Mouse (Mus musculus): ENCODE results near the gene Tmem119. TPM values are rescaled to one million over a fixed set of nuclear protein-coding genes. Genes with fewer than 3 reads are reported as not detected.

Tmem119 gene
- total RNA-seq, 2 experiments from 2014 or later, result 20.7 to 22.6 TPM

DNA sequence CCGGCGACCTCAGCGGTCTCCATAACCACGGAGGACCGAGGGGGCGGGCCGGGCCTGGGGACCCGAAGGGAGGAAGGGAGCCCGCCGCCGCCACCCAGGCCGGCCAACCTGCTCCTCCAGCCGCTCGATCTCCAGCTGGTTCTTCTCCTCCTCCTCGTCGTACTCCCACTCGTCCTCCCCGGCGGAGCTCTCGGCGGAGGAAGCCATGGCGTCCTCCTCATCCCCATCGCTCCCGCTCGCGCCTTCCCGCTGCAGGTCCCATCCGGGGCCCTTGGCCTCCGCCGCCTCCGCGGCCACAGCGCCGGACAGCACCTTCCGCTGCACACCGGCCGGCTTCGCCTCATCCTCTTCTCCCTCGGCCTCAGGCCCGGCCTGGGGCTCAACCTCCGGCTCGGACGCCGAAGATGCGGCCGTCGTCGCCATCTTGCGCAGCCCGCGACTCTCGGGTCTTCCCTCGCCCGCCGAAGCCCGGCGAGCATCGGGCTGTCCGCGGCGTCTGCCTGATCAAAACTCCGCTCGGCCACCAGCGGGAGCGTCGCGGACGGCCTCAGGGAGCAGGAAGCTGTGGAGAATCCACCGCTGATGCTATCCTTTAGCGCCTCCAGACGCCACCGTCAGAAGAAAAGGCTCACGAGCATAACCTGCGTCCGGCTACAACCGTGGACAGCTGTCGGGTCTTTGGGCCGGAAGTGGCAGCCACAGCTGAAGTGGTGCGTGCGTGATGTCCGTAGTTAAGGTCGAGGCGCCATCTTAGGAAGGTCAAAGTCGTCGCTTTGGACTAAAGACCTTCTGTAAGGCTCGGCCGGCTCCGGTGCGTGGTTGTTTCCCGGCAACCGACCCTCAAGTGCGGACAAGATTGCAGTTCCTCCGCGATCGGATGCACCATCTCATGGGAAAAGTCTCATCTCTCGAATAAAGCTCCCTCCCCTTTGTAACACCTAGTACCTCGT is 28.8 kb downstream of the Tmem119 start:
- peak; percentile 91 to 94 for DNase-seq (ENCODE audit: low spot score in 2 of 2)

DNA sequence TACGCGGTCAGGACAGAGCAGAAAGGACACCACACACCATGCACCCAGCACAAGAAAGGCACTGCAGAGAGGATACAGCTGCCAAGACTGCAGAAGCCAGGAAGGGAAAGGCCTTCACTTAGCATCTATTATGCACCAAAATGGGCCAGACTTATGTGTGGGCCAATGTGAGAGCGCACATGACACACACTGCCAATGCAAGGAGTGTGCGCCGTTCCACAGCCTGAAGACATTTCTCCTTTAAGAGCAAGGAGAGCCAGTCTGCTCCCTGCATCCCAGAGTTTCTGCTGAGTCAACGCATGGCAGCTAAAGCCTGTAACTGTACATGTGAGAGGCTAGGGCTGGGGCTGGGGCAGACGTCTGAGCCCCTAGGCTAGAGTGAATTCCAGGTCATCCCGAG is 31.5 kb downstream of the Tmem119 start:
- DNase-seq (ENCODE audit: low spot score in 2 of 2), result no peak

DNA sequence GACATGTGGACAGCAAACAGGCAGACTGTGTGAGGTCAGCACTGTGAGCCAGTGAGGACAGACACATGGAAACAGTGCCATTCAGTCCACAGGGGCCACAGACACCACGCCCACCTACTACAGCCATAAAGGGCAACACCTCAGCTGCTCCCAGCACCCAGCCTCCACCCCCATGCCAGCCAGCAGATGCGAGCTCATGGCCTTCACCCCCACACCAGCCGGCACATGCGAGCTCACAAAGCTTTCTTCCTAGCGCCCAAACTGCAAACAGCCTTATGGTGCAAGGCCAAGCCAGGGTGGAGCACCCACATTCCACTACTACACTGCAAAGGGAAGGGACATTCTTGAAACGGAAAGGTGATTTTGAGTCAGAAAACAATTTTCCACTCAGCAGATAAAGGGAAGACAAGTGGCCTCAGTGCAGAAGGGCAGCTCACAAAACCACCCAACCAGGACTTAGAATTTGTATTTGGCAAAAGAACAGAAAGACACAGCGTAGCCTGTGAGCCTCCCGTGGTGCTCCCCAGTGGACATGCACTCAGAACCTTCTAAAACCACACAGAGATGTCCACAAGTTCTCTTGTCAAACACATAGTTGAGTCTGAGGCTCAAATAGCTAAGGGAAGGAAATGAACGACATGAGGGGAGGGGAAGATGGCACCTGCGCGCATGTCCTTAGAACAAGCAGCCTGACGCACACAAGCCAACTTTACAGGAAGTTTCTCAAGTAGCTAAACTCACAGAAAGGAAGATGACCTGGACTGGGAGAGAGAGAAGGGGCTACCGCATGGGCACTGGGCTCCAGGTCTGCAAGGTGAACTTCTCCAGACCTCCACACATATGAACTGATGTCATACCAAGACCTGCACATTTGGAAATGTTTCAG is 34.4 kb downstream of the Tmem119 start:
- no peak for DNase-seq (ENCODE audit: low spot score in 2 of 2)

DNA sequence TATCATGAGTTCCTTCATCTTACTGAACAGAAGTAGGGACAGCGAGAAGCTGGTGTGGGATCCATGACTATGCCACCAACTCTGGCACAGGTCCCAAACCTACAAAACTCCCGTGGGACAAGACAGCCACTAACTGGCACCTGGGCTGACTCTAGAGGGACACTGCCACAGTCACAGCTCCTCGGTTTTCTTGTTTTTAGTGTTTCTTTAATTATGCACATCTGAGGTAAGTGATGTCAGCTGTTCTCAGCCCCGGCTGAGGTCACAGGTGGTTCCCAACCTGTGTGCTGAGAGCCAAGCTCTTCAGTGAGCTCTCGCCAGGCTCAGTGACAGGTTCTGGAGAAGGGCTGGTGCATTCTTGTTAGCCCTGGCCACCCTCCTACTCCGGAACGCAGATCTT is 35.9 kb downstream of the Tmem119 start:
- no peak for DNase-seq (ENCODE audit: low spot score in 2 of 2)

DNA sequence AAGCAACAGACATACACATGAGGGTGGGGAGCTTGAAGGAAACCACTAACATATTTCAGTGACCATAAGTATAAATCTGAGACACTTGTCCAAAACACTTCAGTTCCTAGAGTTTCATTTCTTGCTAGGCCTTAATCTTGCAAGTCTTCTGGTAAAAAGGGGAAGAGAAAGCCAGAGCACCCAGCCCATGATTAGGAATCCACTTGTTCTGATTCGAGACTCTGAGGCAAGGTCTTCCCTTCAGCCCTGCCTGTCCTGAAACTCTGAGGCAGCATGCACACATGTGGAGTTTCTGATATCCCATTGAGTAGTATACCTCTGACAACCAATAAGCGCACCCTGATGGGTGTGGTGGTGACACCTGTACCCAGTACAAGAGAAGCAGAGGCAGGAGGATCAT is 38.7 kb downstream of the Tmem119 start:
- DNase-seq (ENCODE audit: low spot score in 2 of 2), result no peak

DNA sequence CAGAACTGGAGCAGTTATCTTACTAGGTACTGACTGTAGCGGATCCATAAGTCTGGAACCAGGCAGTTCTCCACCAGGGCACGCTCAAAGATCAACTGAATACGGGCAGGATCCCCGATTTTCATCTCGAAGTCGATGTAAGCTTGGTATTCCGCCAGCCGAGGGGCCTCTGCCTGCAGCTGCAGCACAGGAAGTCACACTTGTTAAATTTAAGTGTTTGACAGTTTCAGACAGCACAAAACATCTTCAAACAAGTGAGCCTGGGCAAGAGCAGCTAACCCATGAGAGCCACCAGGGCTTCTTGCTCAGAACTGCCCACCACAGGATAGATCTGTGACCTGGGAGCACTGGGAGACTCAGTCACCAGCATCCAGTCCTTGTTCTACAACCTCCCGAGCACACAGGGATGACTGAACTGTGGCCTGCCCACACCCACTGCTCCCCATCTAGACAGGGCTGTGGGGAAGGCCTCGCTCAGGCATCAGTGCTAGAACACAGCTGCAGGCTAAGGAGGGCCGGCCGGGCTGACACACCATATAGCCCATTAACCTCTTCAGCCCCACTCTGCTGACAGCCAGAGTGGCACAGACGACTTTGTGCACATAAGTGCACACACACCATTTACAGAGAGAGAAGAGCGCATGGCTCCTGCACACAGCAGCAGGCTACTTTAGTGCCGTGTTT is 44.8 kb downstream of the Tmem119 start:
- DNase-seq (ENCODE audit: low spot score in 2 of 2), result no peak

DNA sequence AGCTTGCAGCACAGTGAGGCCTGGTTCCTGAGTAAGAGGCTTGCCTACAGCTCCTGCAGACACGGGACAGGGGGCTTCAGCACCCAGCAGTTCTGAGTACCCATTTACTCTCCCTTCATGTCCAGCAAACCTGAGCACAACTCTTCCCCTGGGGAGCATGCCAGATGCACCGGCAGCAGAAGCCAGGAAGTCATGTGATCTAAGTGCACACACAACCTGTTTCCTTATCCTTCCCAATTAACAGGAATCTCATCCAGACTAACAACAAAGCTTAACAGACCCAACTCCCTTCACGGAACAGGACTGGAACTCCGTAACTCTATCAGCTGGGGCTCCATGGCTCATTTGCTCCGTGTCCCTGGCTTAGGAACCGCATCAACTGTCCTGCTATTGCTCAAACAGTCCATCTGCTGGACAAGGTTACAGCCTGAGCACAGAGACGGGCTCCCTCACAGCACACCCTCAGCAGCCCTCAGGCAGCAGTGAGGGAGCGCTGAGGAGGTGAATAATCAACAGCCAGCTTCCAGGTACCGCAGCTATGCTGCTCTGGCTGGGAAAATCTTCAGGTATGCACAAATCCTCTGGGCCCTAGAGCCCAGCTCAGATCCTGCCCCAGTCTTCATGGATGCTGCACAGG is 48.7 kb downstream of the Tmem119 start:
- DNase-seq (ENCODE audit: low spot score in 2 of 2), result no peak

DNA sequence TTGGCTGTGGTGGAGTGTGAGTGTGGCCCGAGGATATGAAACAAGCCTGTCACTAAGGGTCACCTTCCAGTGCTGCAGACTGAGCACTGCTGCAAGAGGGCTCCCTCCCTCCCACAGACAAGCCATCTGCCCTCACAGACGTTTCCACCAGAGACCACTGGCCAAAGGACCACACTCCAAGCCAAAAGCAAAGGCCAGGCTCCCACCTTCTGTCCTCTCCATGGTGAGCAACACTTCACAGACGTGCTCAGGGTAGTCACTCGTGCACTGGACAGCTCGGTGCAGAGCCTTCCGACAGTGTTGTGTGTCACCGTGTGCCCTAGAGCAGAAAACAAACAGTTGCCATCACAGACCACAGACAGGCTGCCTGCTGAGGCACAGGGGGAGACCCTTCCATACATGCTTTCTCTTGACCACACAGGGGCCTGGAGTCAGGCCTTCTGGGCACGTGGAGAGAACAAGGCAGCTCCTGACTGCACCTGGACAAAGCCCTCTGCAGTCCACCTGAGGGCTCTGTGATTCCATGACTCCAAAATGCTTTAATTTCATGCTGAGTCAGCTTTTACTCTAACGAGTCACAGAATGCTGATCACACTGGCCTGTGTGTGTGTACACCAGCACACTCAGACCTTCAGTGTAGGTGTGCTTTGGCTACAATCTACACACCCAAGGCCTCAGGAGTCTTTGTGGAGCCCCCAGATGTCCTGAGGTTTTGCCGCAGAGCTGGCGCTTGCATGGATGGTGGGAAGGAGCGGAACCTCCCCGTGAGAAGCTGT is 51.6 kb downstream of the Tmem119 start:
- no peak for DNase-seq (ENCODE audit: low spot score in 2 of 2)

DNA sequence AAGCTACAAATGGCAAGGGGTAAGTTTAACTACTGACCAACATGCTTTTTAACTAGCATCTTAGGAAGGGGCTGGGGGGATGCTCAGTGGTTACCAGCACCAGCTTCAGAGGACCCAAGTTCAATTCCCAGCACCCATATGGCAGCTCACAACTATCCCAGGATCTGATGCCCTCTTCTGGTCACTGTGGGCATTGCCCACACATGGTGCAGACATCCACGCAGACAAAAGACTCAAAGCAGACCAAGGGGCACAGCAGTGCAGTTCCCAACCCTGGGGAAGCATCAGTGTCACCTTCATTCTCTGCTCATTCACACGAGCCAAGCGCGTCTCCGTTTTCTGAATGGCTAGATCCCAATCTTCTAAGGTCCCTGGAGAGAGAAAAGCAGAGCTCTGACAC is 52.7 kb downstream of the Tmem119 start:
- DNase-seq (ENCODE audit: low spot score in 2 of 2), result no peak

Other genes with a start within 250 kb of the Tmem119 start
- gene Cmklr1, start 150.1 kb downstream of the Tmem119 start, total RNA-seq (2021), result 1 to 10 TPM; 2.8 to 5.1 TPM
- gene 1700069L16Rik, start 75.7 kb downstream of the Tmem119 start, total RNA-seq (2021), result not detected
- gene Ficd, start 64.7 kb downstream of the Tmem119 start, total RNA-seq (2021), result 10 to 100 TPM in 1 of 2 experiments, 1 to 10 TPM in 1; 9.6 to 12.0 TPM
- gene Sart3, start 28.0 kb downstream of the Tmem119 start, total RNA-seq (2021), result 10 to 100 TPM; 35.0 to 37.5 TPM
- 10 to 100 TPM; 89.1 to 98.0 TPM for gene Iscu, start 27.8 kb downstream of the Tmem119 start, total RNA-seq (2021)
- gene Selplg, start 32.1 kb upstream of the Tmem119 start, total RNA-seq (2021), result 10 to 100 TPM; 26.5 to 29.3 TPM
- gene Coro1c, start 108.2 kb upstream of the Tmem119 start, total RNA-seq (2021), result 10 to 100 TPM; 87.9 to 94.2 TPM
- gene Ssh1, start 193.4 kb upstream of the Tmem119 start, total RNA-seq (2021), result 10 to 100 TPM; 23.8 to 25.2 TPM
- gene Dao, start 203.2 kb upstream of the Tmem119 start, total RNA-seq (2021), result not detected